Mouse (Mus musculus): ENCODE measurements around the gene Castor1.

GRCm38 (mm10) chr11:4270744-4271459 lies 52.9 kb downstream of the Castor1 start:
- TF ChIP-seq CTCF (conservative IDR thresholded peaks at IDR 0.05; ENCODE audit: insufficient read depth, insufficient read length, low read depth, low read length) (peak; percentile 30; the same call in 1 of the 2 replicates), POLR2A (IDR thresholded peaks at IDR 0.05; ENCODE audit: low read depth, low read length) (no peak)
